Mouse (Mus musculus) liver, embryonic 14.5 days (tissue): ENCODE measurements around the gene Pdcd1lg2.

ENCODE experiments used
- CTCF ChIP-seq: IDR thresholded peaks from 2 replicates; pipeline ENCODE4 v1.5.1; 2016; ENCODE audit warnings: antibody characterized with exemption, low read depth, control low read depth
- EP300 ChIP-seq: IDR thresholded peaks from 2 replicates; pipeline ENCODE4 v1.6.1; 2016; ENCODE audit warnings: antibody characterized with exemption, low read depth

- no peak for TF ChIP-seq CTCF
- no peak for TF ChIP-seq EP300
These were observed 2.0 kb downstream of the Pdcd1lg2 start for GRCm38 (mm10) chr19:29412476-29413420.
